Mouse (Mus musculus): ENCODE data around the gene Exoc6.

The Exoc6 gene

GRCm38 (mm10) chr19:37690716-37691115 is 140.5 kb downstream of the Exoc6 start:
- POLR2A ChIA-PET: interaction anchor here in 2 of 4 experiments (1.1 to 1.6 kb wide), 3 partner anchors 8 to 120 kb away, joined by 3 to 9 read pairs (median 4); no protein-coding TSS in a partner anchor
- CTCF ChIA-PET: interaction anchor here (0.6 to 1.6 kb wide), 17 partner anchors 8 to 256 kb away, joined by 3 to 14 read pairs (median 4); no protein-coding TSS in a partner anchor

- ChIA-PET POLR2A (interaction anchor here in 2 of 4 experiments (0.6 to 1.5 kb wide), 3 partner anchors 11 to 130 kb away, joined by 3 to 7 read pairs (median 3); no protein-coding TSS in a partner anchor), CTCF (interaction anchor here in 3 of 4 experiments (0.5 to 0.9 kb wide), 5 partner anchors 12 to 861 kb away, joined by 3 to 5 read pairs (median 3); no protein-coding TSS in a partner anchor)
These were observed 142.7 kb downstream of the Exoc6 start for GRCm38 (mm10) chr19:37692879-37693278.

GRCm38 (mm10) chr19:37695146-37695545 is 144.9 kb downstream of the Exoc6 start:
- CTCF ChIA-PET: interaction anchor here in 1 of 4 experiments (1.3 kb wide), 1 partner anchor 93 kb away, joined by 3 read pairs; no protein-coding TSS in a partner anchor

GRCm38 (mm10) chr19:37695762-37696602 is 145.8 kb downstream of the Exoc6 start:
- POLR2A ChIA-PET: interaction anchor here (0.6 to 1.9 kb wide), 6 partner anchors 10 to 330 kb away, joined by 3 to 6 read pairs (median 4); partner anchors contain the start of gene Cyp26c1 (in 1 of the 4)
- CTCF ChIA-PET: interaction anchor here in 3 of 4 experiments (0.6 to 1.3 kb wide), 5 partner anchors 8 to 804 kb away, joined by 3 read pairs; no protein-coding TSS in a partner anchor

More at GRCm38 (mm10) chr19:37695146-37695545, 144.9 kb downstream of the Exoc6 start:
- POLR2A ChIA-PET: interaction anchor here in 2 of 4 experiments (0.9 to 1.9 kb wide), 3 partner anchors 9 to 331 kb away, joined by 3 to 6 read pairs (median 4); partner anchors contain the start of gene Cyp26c1 (in 1 of the 2)

- ChIA-PET POLR2A (interaction anchor here (0.6 to 1.9 kb wide), 6 partner anchors 11 to 330 kb away, joined by 3 to 6 read pairs (median 4); partner anchors contain the start of gene Cyp26c1 (in 1 of the 4)), CTCF (interaction anchor here in 2 of 4 experiments (0.6 to 3.2 kb wide), 9 partner anchors 8 to 803 kb away, joined by 3 to 11 read pairs (median 3); no protein-coding TSS in a partner anchor)
These were observed 146.6 kb downstream of the Exoc6 start for GRCm38 (mm10) chr19:37696603-37697334.

GRCm38 (mm10) chr19:37697335-37697636 is 147.1 kb downstream of the Exoc6 start:
- POLR2A ChIA-PET: interaction anchor here (0.6 to 1.1 kb wide), 6 partner anchors 11 to 387 kb away, joined by 3 to 4 read pairs (median 3); no protein-coding TSS in a partner anchor
- CTCF ChIA-PET: interaction anchor here in 2 of 4 experiments (0.6 to 3.2 kb wide), 10 partner anchors 9 to 683 kb away, joined by 3 to 11 read pairs (median 4); no protein-coding TSS in a partner anchor

- POLR2A ChIA-PET: interaction anchor here in 3 of 4 experiments (0.6 to 1.1 kb wide), 7 partner anchors 12 to 907 kb away, joined by 3 to 7 read pairs (median 3); no protein-coding TSS in a partner anchor
- CTCF ChIA-PET: interaction anchor here (0.5 to 3.2 kb wide), 18 partner anchors 7 to 722 kb away, joined by 3 to 11 read pairs (median 4); partner anchors contain the start of gene Lgi1 (in 1 of the 4)
These were observed 147.5 kb downstream of the Exoc6 start, which contains the start of gene Cyp26a1 for GRCm38 (mm10) chr19:37697651-37698272. TSS of gene Cyp26a1 (plus strand) at chr19:37697798.

GRCm38 (mm10) chr19:37698273-37699160 is 148.3 kb downstream of the Exoc6 start:
- POLR2A ChIA-PET: interaction anchor here (0.5 to 1.0 kb wide), 8 partner anchors 8 to 908 kb away, joined by 3 to 9 read pairs (median 3); no protein-coding TSS in a partner anchor
- CTCF ChIA-PET: interaction anchor here (0.5 to 3.2 kb wide), 20 partner anchors 8 to 721 kb away, joined by 3 to 11 read pairs (median 4); partner anchors contain the start of genes Cyp26c1 (in 1 of the 4) and Lgi1 (in 1 of the 4)

GRCm38 (mm10) chr19:37699711-37700110 is 149.5 kb downstream of the Exoc6 start:
- ChIA-PET CTCF (interaction anchor here in 3 of 4 experiments (0.5 to 3.2 kb wide), 9 partner anchors 9 to 463 kb away, joined by 3 to 11 read pairs (median 4); partner anchors contain the start of gene Cyp26c1 (in 1 of the 3)), POLR2A (interaction anchor here in 1 of 4 experiments (1.2 kb wide), 1 partner anchor 12 kb away, joined by 3 read pairs; no protein-coding TSS in a partner anchor)

GRCm38 (mm10) chr19:37702377-37703076 is 152.3 kb downstream of the Exoc6 start:
- CTCF ChIA-PET: interaction anchor here in 2 of 4 experiments (0.9 to 1.8 kb wide), 5 partner anchors 14 to 253 kb away, joined by 3 to 9 read pairs (median 3); no protein-coding TSS in a partner anchor
- POLR2A ChIA-PET: interaction anchor here in 2 of 4 experiments (1.2 to 1.6 kb wide), 3 partner anchors 14 to 181 kb away, joined by 3 to 7 read pairs (median 3); no protein-coding TSS in a partner anchor

- ChIA-PET CTCF (interaction anchor here (0.5 to 1.8 kb wide), 30 partner anchors 11 to 709 kb away, joined by 3 to 9 read pairs (median 3); no protein-coding TSS in a partner anchor), POLR2A (interaction anchor here in 2 of 4 experiments (0.9 to 1.6 kb wide), 5 partner anchors 11 to 520 kb away, joined by 3 to 7 read pairs (median 3); partner anchors contain the start of gene Fra10ac1 (in 1 of the 2))
These were observed 153.8 kb downstream of the Exoc6 start for GRCm38 (mm10) chr19:37703902-37704509.

- CTCF ChIA-PET: interaction anchor here in 2 of 4 experiments (1.1 to 1.5 kb wide), 3 partner anchors 241 to 375 kb away, joined by 3 to 5 read pairs (median 3); no protein-coding TSS in a partner anchor
- POLR2A ChIA-PET: no interaction called here
These were observed 155.5 kb downstream of the Exoc6 start for GRCm38 (mm10) chr19:37705722-37706121.

- CTCF ChIA-PET: interaction anchor here in 2 of 4 experiments (0.6 to 0.7 kb wide), 2 partner anchors 16 to 23 kb away, joined by 3 read pairs; no protein-coding TSS in a partner anchor
- POLR2A ChIA-PET: no interaction called here
These were observed 164.5 kb downstream of the Exoc6 start for GRCm38 (mm10) chr19:37714681-37715080.

- ChIA-PET CTCF (interaction anchor here in 1 of 4 experiments (0.9 kb wide), 1 partner anchor 11 kb away, joined by 3 read pairs; no protein-coding TSS in a partner anchor), POLR2A (interaction anchor here in 1 of 4 experiments (0.7 kb wide), 1 partner anchor 114 kb away, joined by 3 read pairs; no protein-coding TSS in a partner anchor)
These were observed 165.8 kb downstream of the Exoc6 start for GRCm38 (mm10) chr19:37715980-37716379.

Data from embryonic stem cell, embryonic (primary cell).